Mouse (Mus musculus): ENCODE measurements at regions not wholly inside any gene's neighbourhood (a gene's known extent, or its start where the extent isn't known, plus 50 kb on each side); places are given as distances from the start of the nearest gene placed in this dataset.
"Not testable (repeated sequence)": the region's sequence is repeated elsewhere in the genome, so short reads cannot be mapped to it uniquely, and the experiment has no call there.

GRCm38 (mm10) chr7:129765681-129766080 lies 174.0 kb downstream of the Wdr11 start:
- no peak for DNase-seq (ENCODE audit: low read depth, low spot score)
- Histone ChIP-seq H3K4me1 (ENCODE audit: control insufficient read depth in 2 of 2, insufficient read depth in 2 of 2, low read length in 2 of 2, poor library complexity in 1 of 2) (no peaks in the 10 kb centered on the region), H3K9me3 (ENCODE audit: control insufficient read depth, insufficient read depth, low read depth, low read length) (no peaks in the 10 kb centered on the region), H3K36me3 (ENCODE audit: control insufficient read depth, insufficient read depth, low read length, poor library complexity, severe bottlenecking) (no peaks in the 10 kb centered on the region), H3K27ac (ENCODE audit: insufficient read depth, low read depth, low read length, poor library complexity, severe bottlenecking) (no peak overlapping the region), H3K9ac (ENCODE audit: insufficient read depth, low read depth, low read length, poor library complexity, severe bottlenecking) (no peak overlapping the region), H3K4me3 (ENCODE audit: insufficient read depth in 1 of 2, low read depth in 1 of 2, low read length in 2 of 2, poor library complexity in 1 of 2, severe bottlenecking in 1 of 2) (no peak overlapping the region)
- in situ Hi-C loops (cut with MboI; ENCODE audit: low sequenced_read_pairs in 2 of 2, unreplicated experiment in 2 of 2): no loop called here
- no peak for TF ChIP-seq CHD2 (IDR thresholded peaks at IDR 0.05; ENCODE audit: low read depth, low read length)
- no peak for TF ChIP-seq MAFK (IDR thresholded peaks at IDR 0.05; ENCODE audit: insufficient read depth, low read depth, low read length)
- no peak for TF ChIP-seq ZNF384 (IDR thresholded peaks at IDR 0.05; ENCODE audit: low read depth, low read length)
- TF ChIP-seq HCFC1 (IDR thresholded peaks at IDR 0.05; ENCODE audit: borderline replicate concordance, insufficient read depth, low read length): no peak
- TF ChIP-seq ZC3H11A (IDR thresholded peaks at IDR 0.05; ENCODE audit: borderline replicate concordance, low read depth, low read length): no peak

DNA sequence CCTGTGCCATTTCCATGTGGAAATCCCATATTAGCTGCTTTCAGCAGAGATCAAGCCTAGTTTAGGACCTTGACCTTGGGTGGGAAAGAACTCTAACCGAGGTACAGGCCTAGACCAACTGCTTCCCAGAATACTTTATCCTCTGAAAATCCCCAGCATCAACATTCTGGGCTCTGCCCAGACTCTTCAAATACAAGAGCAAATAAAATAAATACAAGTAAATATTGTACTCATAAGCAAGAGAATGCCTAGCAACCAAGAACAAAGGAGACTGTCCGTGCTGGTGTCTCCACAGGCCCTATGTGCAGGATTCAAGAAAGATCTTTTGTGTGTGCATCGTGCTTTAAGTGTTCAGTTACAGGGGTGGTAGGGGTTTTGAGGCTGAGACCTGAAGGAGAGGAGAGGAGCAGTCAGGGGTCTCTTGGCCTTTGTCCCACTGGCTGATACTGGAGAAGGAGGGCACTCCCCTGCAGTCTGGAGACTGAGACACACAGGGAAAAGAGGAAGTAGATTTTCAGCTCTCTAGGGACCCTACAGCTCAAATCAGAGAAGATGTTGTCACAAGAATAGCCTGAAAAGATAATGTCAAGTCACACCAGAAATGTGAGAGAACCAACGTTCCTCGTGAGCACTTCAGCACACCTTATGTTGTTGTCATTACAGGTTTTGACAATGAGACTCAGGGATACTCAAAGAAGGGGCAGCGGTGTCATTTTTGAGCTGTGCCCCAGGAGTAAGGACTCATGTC lies 174.6 kb downstream of the Wdr11 start:
- in situ Hi-C loops (cut with MboI; ENCODE audit: low sequenced_read_pairs in 2 of 2, unreplicated experiment in 2 of 2): no loop called here
- TF ChIP-seq ZNF384 (IDR thresholded peaks at IDR 0.05; ENCODE audit: low read depth, low read length) (no peak), MAFK (IDR thresholded peaks at IDR 0.05; ENCODE audit: insufficient read depth, low read depth, low read length) (no peak), CHD2 (IDR thresholded peaks at IDR 0.05; ENCODE audit: low read depth, low read length) (no peak), ZC3H11A (IDR thresholded peaks at IDR 0.05; ENCODE audit: borderline replicate concordance, low read depth, low read length) (no peak), HCFC1 (IDR thresholded peaks at IDR 0.05; ENCODE audit: borderline replicate concordance, insufficient read depth, low read length) (no peak)
- H3K27ac ChIP-seq (ENCODE audit: insufficient read depth, low read depth, low read length, poor library complexity, severe bottlenecking): no peak overlapping the region
- no peaks in the 10 kb centered on the region for H3K9me3 ChIP-seq (ENCODE audit: control insufficient read depth, insufficient read depth, low read depth, low read length)
- H3K4me1 ChIP-seq (ENCODE audit: control insufficient read depth in 2 of 2, insufficient read depth in 2 of 2, low read length in 2 of 2, poor library complexity in 1 of 2): no peaks in the 10 kb centered on the region
- H3K4me3 ChIP-seq (ENCODE audit: insufficient read depth in 1 of 2, low read depth in 1 of 2, low read length in 2 of 2, poor library complexity in 1 of 2, severe bottlenecking in 1 of 2): no peak overlapping the region
- H3K36me3 ChIP-seq (ENCODE audit: control insufficient read depth, insufficient read depth, low read length, poor library complexity, severe bottlenecking): no peaks in the 10 kb centered on the region
- DNase-seq (ENCODE audit: low read depth, low spot score): no peak
- no peak overlapping the region for H3K9ac ChIP-seq (ENCODE audit: insufficient read depth, low read depth, low read length, poor library complexity, severe bottlenecking)

GRCm38 (mm10) chr7:129769673-129770072 lies 178.0 kb downstream of the Wdr11 start:
- H3K9me3 ChIP-seq (ENCODE audit: control insufficient read depth, insufficient read depth, low read depth, low read length); H3K4me3 ChIP-seq (ENCODE audit: insufficient read depth in 1 of 2, low read depth in 1 of 2, low read length in 2 of 2, poor library complexity in 1 of 2, severe bottlenecking in 1 of 2); H3K4me1 ChIP-seq (ENCODE audit: control insufficient read depth in 2 of 2, insufficient read depth in 2 of 2, low read length in 2 of 2, poor library complexity in 1 of 2); H3K36me3 ChIP-seq (ENCODE audit: control insufficient read depth, insufficient read depth, low read length, poor library complexity, severe bottlenecking); H3K9ac ChIP-seq (ENCODE audit: insufficient read depth, low read depth, low read length, poor library complexity, severe bottlenecking); in situ Hi-C loops (cut with MboI; ENCODE audit: low sequenced_read_pairs in 2 of 2, unreplicated experiment in 2 of 2); DNase-seq (ENCODE audit: low read depth, low spot score); H3K27ac ChIP-seq (ENCODE audit: insufficient read depth, low read depth, low read length, poor library complexity, severe bottlenecking): not testable (repeated sequence)

DNA sequence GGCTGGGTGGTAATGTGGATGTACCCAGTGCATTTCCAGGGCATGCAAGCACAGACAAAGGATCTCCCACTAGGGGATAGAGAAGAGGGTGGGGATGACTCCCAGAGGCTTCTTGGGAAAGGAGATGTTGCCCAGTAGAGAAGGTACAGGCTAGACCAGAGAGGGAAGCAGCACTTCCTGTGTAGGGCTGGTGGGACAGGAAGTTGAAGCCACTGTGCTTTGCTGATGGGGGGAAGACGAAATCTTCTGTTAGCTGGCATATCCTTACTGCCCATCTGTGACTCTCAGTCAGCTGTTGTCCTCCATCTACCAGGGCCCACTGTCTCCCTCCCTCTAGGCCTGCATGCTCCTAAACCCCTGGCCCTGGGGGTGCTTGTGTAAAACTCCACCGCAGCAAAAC lies 180.2 kb downstream of the Wdr11 start:
- no peak for DNase-seq (ENCODE audit: low read depth, low spot score)
- Histone ChIP-seq H3K9ac (ENCODE audit: insufficient read depth, low read depth, low read length, poor library complexity, severe bottlenecking) (no peak overlapping the region), H3K27ac (ENCODE audit: insufficient read depth, low read depth, low read length, poor library complexity, severe bottlenecking) (no peak overlapping the region), H3K9me3 (ENCODE audit: control insufficient read depth, insufficient read depth, low read depth, low read length) (no peaks in the 10 kb centered on the region), H3K4me3 (ENCODE audit: insufficient read depth in 1 of 2, low read depth in 1 of 2, low read length in 2 of 2, poor library complexity in 1 of 2, severe bottlenecking in 1 of 2) (no peak overlapping the region), H3K4me1 (ENCODE audit: control insufficient read depth in 2 of 2, insufficient read depth in 2 of 2, low read length in 2 of 2, poor library complexity in 1 of 2) (no peaks in the 10 kb centered on the region), H3K36me3 (ENCODE audit: control insufficient read depth, insufficient read depth, low read length, poor library complexity, severe bottlenecking) (no peaks in the 10 kb centered on the region)
- in situ Hi-C loops (cut with MboI; ENCODE audit: low sequenced_read_pairs in 2 of 2, unreplicated experiment in 2 of 2): no loop called here
- no peak for TF ChIP-seq ZC3H11A (IDR thresholded peaks at IDR 0.05; ENCODE audit: borderline replicate concordance, low read depth, low read length)
- TF ChIP-seq ZNF384 (IDR thresholded peaks at IDR 0.05; ENCODE audit: low read depth, low read length): no peak
- TF ChIP-seq HCFC1 (IDR thresholded peaks at IDR 0.05; ENCODE audit: borderline replicate concordance, insufficient read depth, low read length): no peak

All from ES-E14 (cell line).